Mouse (Mus musculus): ENCODE data around the gene Arl5b. TPM values are rescaled to one million over a fixed set of nuclear protein-coding genes. Genes with fewer than 3 reads are reported as not detected.

Arl5b gene
- polyA plus RNA-seq, 1 experiment from 2014 or later, result 36.1 TPM

- Histone ChIP-seq H3K27me3 (replicated peaks) (no peaks in the 10 kb centered on the region), H3K27ac (no peak overlapping the region), H3K4me3 (no peak overlapping the region), H3K9ac (no peak overlapping the region), H3K4me1 (peaks cover 16% of the 10 kb centered on the region), H3K36me3 (replicated peaks) (0 out of 2 replicates have a peak, but pooled peaks cover 3% of the 10 kb centered on the region), H3K4me2 (no peak overlapping the region), H3K9me3 (no peaks in the 10 kb centered on the region)
- no peak for ATAC-seq (replicated peaks)
- WGBS, result 76% methylated on average over 1 of the region's 1 CpGs
These were observed 14.6 kb downstream of the Arl5b start for GRCm38 (mm10) chr2:15063815-15064214.

GRCm38 (mm10) chr2:15064380-15065269 is 15.4 kb downstream of the Arl5b start:
- ATAC-seq (replicated peaks), result no peak
- Histone ChIP-seq H3K4me2 (no peak overlapping the region), H3K4me3 (no peak overlapping the region), H3K27me3 (replicated peaks) (no peaks in the 10 kb centered on the region), H3K9ac (no peak overlapping the region), H3K36me3 (replicated peaks) (0 out of 2 replicates have a peak, but pooled peaks cover 3% of the 10 kb centered on the region), H3K27ac (no peak overlapping the region), H3K4me1 (peaks cover 11% of the 10 kb centered on the region; the same call in 1 of the 2 replicates), H3K9me3 (no peaks in the 10 kb centered on the region)
- 75% methylated on average over 7 of the region's 7 CpGs for WGBS

GRCm38 (mm10) chr2:15065447-15065846 is 16.3 kb downstream of the Arl5b start:
- no peak overlapping the region for H3K27ac ChIP-seq
- no peak overlapping the region for H3K4me2 ChIP-seq
- no peak overlapping the region for H3K4me3 ChIP-seq
- H3K36me3 ChIP-seq (replicated peaks), result peaks cover 10% of the 10 kb centered on the region; the same call in 1 of the 2 replicates
- 77% methylated on average over 2 of the region's 2 CpGs for WGBS
- ATAC-seq (replicated peaks), result no peak
- no peaks in the 10 kb centered on the region for H3K9me3 ChIP-seq
- no peaks in the 10 kb centered on the region for H3K27me3 ChIP-seq (replicated peaks)
- H3K4me1 ChIP-seq, result peaks cover 11% of the 10 kb centered on the region; the same call in 1 of the 2 replicates
- no peak overlapping the region for H3K9ac ChIP-seq

- ATAC-seq (replicated peaks), result no peak
- no peaks in the 10 kb centered on the region for H3K9me3 ChIP-seq
- H3K4me2 ChIP-seq, result no peak overlapping the region
- WGBS, result 80% methylated on average over 5 of the region's 5 CpGs
- no peak overlapping the region for H3K27ac ChIP-seq
- H3K4me3 ChIP-seq, result no peak overlapping the region
- no peak overlapping the region for H3K9ac ChIP-seq
- no peaks in the 10 kb centered on the region for H3K27me3 ChIP-seq (replicated peaks)
- peaks cover 13% of the 10 kb centered on the region; the same call in 1 of the 2 replicates for H3K36me3 ChIP-seq (replicated peaks)
- H3K4me1 ChIP-seq, result peaks cover 11% of the 10 kb centered on the region; the same call in 1 of the 2 replicates
These were observed 17.9 kb downstream of the Arl5b start for GRCm38 (mm10) chr2:15067091-15067490.

GRCm38 (mm10) chr2:15083702-15084101 is 34.5 kb downstream of the Arl5b start:
- H3K27ac ChIP-seq, result no peak overlapping the region
- 99% methylated on average over 2 of the region's 2 CpGs for WGBS
- H3K4me3 ChIP-seq, result no peak overlapping the region
- no peak overlapping the region for H3K9ac ChIP-seq
- H3K27me3 ChIP-seq (replicated peaks), result no peaks in the 10 kb centered on the region
- no peaks in the 10 kb centered on the region for H3K4me1 ChIP-seq
- 0 out of 2 replicates have a peak, but pooled peaks have one; percentile 4 for ATAC-seq (replicated peaks)
- no peaks in the 10 kb centered on the region; the same call in 1 of the 2 replicates for H3K9me3 ChIP-seq
- peaks cover 10% of the 10 kb centered on the region; the same call in 1 of the 2 replicates for H3K36me3 ChIP-seq (replicated peaks)
- no peak overlapping the region for H3K4me2 ChIP-seq

- Histone ChIP-seq H3K4me1 (no peaks in the 10 kb centered on the region), H3K9ac (no peak overlapping the region), H3K4me2 (no peak overlapping the region), H3K27me3 (replicated peaks) (no peaks in the 10 kb centered on the region), H3K27ac (no peak overlapping the region), H3K36me3 (replicated peaks) (peaks cover 2% of the 10 kb centered on the region; the same call in 1 of the 2 replicates), H3K9me3 (no peaks in the 10 kb centered on the region; the same call in 1 of the 2 replicates), H3K4me3 (no peak overlapping the region)
- ATAC-seq (replicated peaks), result no peak
- WGBS, result 93% methylated on average over 1 of the region's 1 CpGs
These were observed 38.1 kb downstream of the Arl5b start for GRCm38 (mm10) chr2:15087308-15087707.

- no peak overlapping the region for H3K4me3 ChIP-seq
- ATAC-seq (replicated peaks), result 0 out of 2 replicates have a peak, but pooled peaks have one; percentile 48
- H3K36me3 ChIP-seq (replicated peaks), result no peaks in the 10 kb centered on the region
- no peaks in the 10 kb centered on the region for H3K27me3 ChIP-seq (replicated peaks)
- no peaks in the 10 kb centered on the region for H3K9me3 ChIP-seq
- no peaks in the 10 kb centered on the region for H3K4me1 ChIP-seq
- no peak overlapping the region for H3K4me2 ChIP-seq
- no peak overlapping the region for H3K9ac ChIP-seq
- no peak overlapping the region for H3K27ac ChIP-seq
- WGBS, result 64% methylated on average over 3 of the region's 3 CpGs
These were observed 47.4 kb downstream of the Arl5b start for GRCm38 (mm10) chr2:15096514-15097090.

GRCm38 (mm10) chr2:15104386-15104785 is 55.2 kb downstream of the Arl5b start:
- Histone ChIP-seq H3K4me1 (no peaks in the 10 kb centered on the region), H3K4me3 (no peak overlapping the region)
- ATAC-seq (replicated peaks), result no peak

GRCm38 (mm10) chr2:15111290-15111689 is 62.1 kb downstream of the Arl5b start:
- Histone ChIP-seq H3K4me1 (no peaks in the 10 kb centered on the region), H3K27ac (no peak overlapping the region), H3K4me2 (no peak overlapping the region), H3K9me3 (no peaks in the 10 kb centered on the region), H3K9ac (no peak overlapping the region), H3K27me3 (replicated peaks) (no peaks in the 10 kb centered on the region), H3K36me3 (replicated peaks) (no peaks in the 10 kb centered on the region), H3K4me3 (no peak overlapping the region)
- WGBS, result 77% methylated on average over 2 of the region's 2 CpGs
- no peak for ATAC-seq (replicated peaks)

More at GRCm38 (mm10) chr2:15104386-15104785, 55.2 kb downstream of the Arl5b start:
- no peak overlapping the region for H3K9ac ChIP-seq
- no peak overlapping the region for H3K27ac ChIP-seq
- H3K9me3 ChIP-seq, result no peaks in the 10 kb centered on the region
- H3K27me3 ChIP-seq (replicated peaks), result no peaks in the 10 kb centered on the region
- H3K36me3 ChIP-seq (replicated peaks), result no peaks in the 10 kb centered on the region
- H3K4me2 ChIP-seq, result no peak overlapping the region
- 82% methylated on average over 1 of the region's 1 CpGs for WGBS

GRCm38 (mm10) chr2:15111808-15112440 is 62.7 kb downstream of the Arl5b start:
- no peaks in the 10 kb centered on the region for H3K4me1 ChIP-seq
- 68% methylated on average over 1 of the region's 1 CpGs for WGBS
- H3K9me3 ChIP-seq, result no peaks in the 10 kb centered on the region
- H3K9ac ChIP-seq, result no peak overlapping the region
- no peak overlapping the region for H3K4me3 ChIP-seq
- H3K27me3 ChIP-seq (replicated peaks), result no peaks in the 10 kb centered on the region
- no peak overlapping the region for H3K27ac ChIP-seq
- no peak for ATAC-seq (replicated peaks)
- no peak overlapping the region for H3K4me2 ChIP-seq
- H3K36me3 ChIP-seq (replicated peaks), result no peaks in the 10 kb centered on the region

GRCm38 (mm10) chr2:15112741-15113140 is 63.5 kb downstream of the Arl5b start:
- no peak overlapping the region for H3K4me2 ChIP-seq
- H3K9me3 ChIP-seq, result no peaks in the 10 kb centered on the region
- H3K4me3 ChIP-seq, result no peak overlapping the region
- H3K36me3 ChIP-seq (replicated peaks), result no peaks in the 10 kb centered on the region
- no peak for ATAC-seq (replicated peaks)
- no peaks in the 10 kb centered on the region for H3K4me1 ChIP-seq
- WGBS, result 92% methylated on average over 6 of the region's 6 CpGs
- H3K27ac ChIP-seq, result no peak overlapping the region
- H3K9ac ChIP-seq, result no peak overlapping the region
- no peaks in the 10 kb centered on the region for H3K27me3 ChIP-seq (replicated peaks)

GRCm38 (mm10) chr2:15121217-15121680 is 72.1 kb downstream of the Arl5b start:
- no peak overlapping the region for H3K27ac ChIP-seq
- no peaks in the 10 kb centered on the region for H3K4me1 ChIP-seq
- H3K9ac ChIP-seq, result no peak overlapping the region
- no peaks in the 10 kb centered on the region for H3K9me3 ChIP-seq
- no peak overlapping the region for H3K4me3 ChIP-seq
- H3K27me3 ChIP-seq (replicated peaks), result no peaks in the 10 kb centered on the region
- 97% methylated on average over 1 of the region's 1 CpGs for WGBS
- no peaks in the 10 kb centered on the region for H3K36me3 ChIP-seq (replicated peaks)
- no peak for ATAC-seq (replicated peaks)
- H3K4me2 ChIP-seq, result no peak overlapping the region

All from midbrain, embryonic 15.5 days (tissue).